Mouse (Mus musculus) inflammation-experienced regulatory T-cells, adult 16 weeks (primary cell): ENCODE data around the gene Hfe2. TPM values are rescaled to one million over a fixed set of nuclear protein-coding genes. Genes with fewer than 3 reads are reported as not detected.

Source experiments
- polyA plus RNA-seq: library from polyadenylated mRNA; unstranded; fragments of 100-300 nt; shearing (Covaris generic); gene quantifications from one replicate; pipeline ENCODE4 v1.2.1, GENCODE M21; 2017

The Hfe2 gene
- polyA plus RNA-seq: not detected

GRCm38 (mm10) chr3:96524914-96525313 is at the start of gene Hfe2:
Gene Hfe2 (plus strand): TSS chr3:96525172.

GRCm38 (mm10) chr3:96557694-96558093 is 32.7 kb downstream of the Hfe2 start, which contains the start of gene Txnip:
Gene Txnip (plus strand): TSS chr3:96557957.

GRCm38 (mm10) chr3:96576690-96577541 is 51.9 kb downstream of the Hfe2 start, which contains the start of gene Gm16253:
Gene Gm16253 (plus strand): TSS chr3:96576984.

Other genes with a start within 250 kb of the Hfe2 start
- gene Fcgr1, start 231.2 kb upstream of the Hfe2 start, polyA plus RNA-seq: 0.43 TPM
- gene BC107364, start 72.9 kb upstream of the Hfe2 start, polyA plus RNA-seq: not detected
- gene Txnip, start 32.8 kb downstream of the Hfe2 start, polyA plus RNA-seq: 1,077 TPM
- gene Gm16253, start 51.8 kb downstream of the Hfe2 start, polyA plus RNA-seq: not detected
- gene Polr3gl, start 69.0 kb downstream of the Hfe2 start, polyA plus RNA-seq: 25.2 TPM
- not detected for gene Ankrd34a, start 71.5 kb downstream of the Hfe2 start, polyA plus RNA-seq
- gene Lix1l, start 76.0 kb downstream of the Hfe2 start, polyA plus RNA-seq: 0.84 TPM
- 270 TPM for gene Rbm8a, start 104.8 kb downstream of the Hfe2 start, polyA plus RNA-seq
- gene Pex11b, start 110.2 kb downstream of the Hfe2 start, polyA plus RNA-seq: 83.9 TPM
- 0.11 TPM for gene Gm42957, start 110.3 kb downstream of the Hfe2 start, polyA plus RNA-seq
- gene Itga10, start 120.4 kb downstream of the Hfe2 start, polyA plus RNA-seq: 0.22 TPM
- gene Ankrd35, start 145.0 kb downstream of the Hfe2 start, polyA plus RNA-seq: 0.39 TPM
- gene Pias3, start 171.2 kb downstream of the Hfe2 start, polyA plus RNA-seq: 29.6 TPM
- 1.7 TPM for gene Nudt17, start 183.4 kb downstream of the Hfe2 start, polyA plus RNA-seq
- gene Polr3c, start 202.5 kb downstream of the Hfe2 start, polyA plus RNA-seq: 75.6 TPM
- 57.4 TPM for gene Rnf115, start 202.5 kb downstream of the Hfe2 start, polyA plus RNA-seq